Mouse (Mus musculus): ENCODE data around the gene Gm28308.

DNA sequence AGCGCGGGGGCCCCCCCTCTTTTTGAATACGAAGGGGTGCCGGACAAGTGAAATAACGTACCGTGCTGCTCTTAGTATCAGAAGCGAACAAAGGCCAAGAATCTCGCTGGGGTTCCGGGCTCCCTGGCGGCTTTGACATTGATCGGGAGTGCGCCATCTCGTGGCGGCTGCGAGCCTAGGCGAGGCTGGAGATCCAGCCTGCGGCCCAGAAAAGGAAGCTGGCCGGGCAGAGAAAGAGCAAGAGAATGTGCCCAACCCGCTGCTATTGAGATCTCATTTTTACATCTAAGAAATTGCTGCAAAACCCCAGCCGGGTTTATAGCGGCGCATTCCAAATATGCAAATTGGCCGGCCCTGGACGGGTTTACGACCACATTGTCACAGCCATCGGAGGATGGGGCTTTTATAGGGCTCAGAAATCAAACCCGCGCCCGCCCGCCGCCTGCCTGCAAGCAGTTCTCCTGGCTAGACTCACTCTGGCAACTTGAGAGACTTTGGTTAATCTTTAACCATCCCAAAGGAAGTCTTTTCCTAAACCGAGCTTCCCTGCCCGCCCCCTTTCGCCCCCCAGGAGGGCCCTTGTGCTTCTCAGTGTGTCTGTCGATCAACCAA lies 27.4 kb upstream of the Gm28308 start, which contains the start of gene Hoxa10:
- TF ChIP-seq EP300 (IDR thresholded peaks at IDR 0.05; ENCODE audit: low read depth in 1 of 2, low read length in 2 of 2) (no peak), GATA1 (IDR thresholded peaks at IDR 0.05; ENCODE audit: low read depth, low read length) (no peak), POLR2A (IDR thresholded peaks at IDR 0.05; ENCODE audit: control insufficient read depth in 1 of 2, insufficient read depth in 1 of 2, low read depth in 1 of 2, low read length in 2 of 2, poor library complexity in 1 of 2) (no peak), ZMIZ1 (IDR thresholded peaks at IDR 0.05; ENCODE audit: low read depth, low read length) (no peak), CHD1 (IDR thresholded peaks at IDR 0.05; ENCODE audit: low read depth, low read length) (no peak), UBTF (IDR thresholded peaks at IDR 0.05; ENCODE audit: borderline replicate concordance, insufficient read depth, low read depth, low read length) (no peak)
